Mouse (Mus musculus) macrophage (primary cell): ENCODE results near the gene Tnfrsf14. TPM values are rescaled to one million over a fixed set of nuclear protein-coding genes. Genes with fewer than 3 reads are reported as not detected.

Source experiments
- H3K27ac ChIP-seq: fragments of 350-480 bp; formaldehyde crosslinking; 2 replicates; pipeline ENCODE4 v1.9.0; 2021
- H3K36me3 ChIP-seq: fragments of 350-480 bp; formaldehyde crosslinking; 2 replicates; pipeline ENCODE4 v1.9.0; 2021; ENCODE audit errors: inconsistent target
- H3K4me3 ChIP-seq: fragments of 350-480 bp; formaldehyde crosslinking; 2 replicates; pipeline ENCODE4 v1.9.0; 2021; ENCODE audit errors: inconsistent target
- H3K79me2 ChIP-seq: fragments of 350-480 bp; formaldehyde crosslinking; 2 replicates; pipeline ENCODE4 v1.9.0; 2021; ENCODE audit errors: inconsistent target
- WGBS: methylation state at CpG from one replicate; pipeline ENCODE4 v1.1.7; 2026; ENCODE audit warnings: inconsistent platforms; ENCODE audit not compliant: missing documents; 5-methylcytosine and 5-hydroxymethylcytosine counted together
- polyA plus RNA-seq: library from polyadenylated mRNA; stranded (reverse); fragments of 250-400 nt; gene quantifications from 3 replicates; pipeline ENCODE4 v1.2.4, GENCODE M21; 2018; ENCODE audit warnings: inconsistent platforms

Gene Tnfrsf14
- polyA plus RNA-seq, 1 experiment from 2014 or later, result 64.4 TPM

- peaks cover 20% of the 10 kb centered on the region for H3K36me3 ChIP-seq
- no peaks in the 10 kb centered on the region for H3K79me2 ChIP-seq
- WGBS, result 89% methylated on average over 3 of the region's 3 CpGs
- H3K4me3 ChIP-seq, result no peak overlapping the region
- H3K27ac ChIP-seq, result no peak overlapping the region
Observed at GRCm38 (mm10) chr4:154914707-154915106, 13.7 kb downstream of the Tnfrsf14 start.

GRCm38 (mm10) chr4:154914252-154914651, 14.1 kb downstream of the Tnfrsf14 start:
- Histone ChIP-seq H3K27ac (no peak overlapping the region), H3K79me2 (no peaks in the 10 kb centered on the region), H3K36me3 (peaks cover 20% of the 10 kb centered on the region), H3K4me3 (no peak overlapping the region)
- WGBS, result 97% methylated on average over 4 of the region's 4 CpGs

GRCm38 (mm10) chr4:154913845-154914244, 14.5 kb downstream of the Tnfrsf14 start:
- H3K79me2 ChIP-seq, result no peaks in the 10 kb centered on the region
- H3K27ac ChIP-seq, result no peak overlapping the region
- peaks cover 18% of the 10 kb centered on the region for H3K36me3 ChIP-seq
- 100% methylated on average over 3 of the region's 3 CpGs for WGBS
- no peak overlapping the region for H3K4me3 ChIP-seq

GRCm38 (mm10) chr4:154911644-154912043, 16.7 kb downstream of the Tnfrsf14 start:
- Histone ChIP-seq H3K36me3 (no peaks in the 10 kb centered on the region), H3K27ac (peak overlapping the region; percentile 88), H3K4me3 (no peak overlapping the region), H3K79me2 (no peaks in the 10 kb centered on the region)
- 75% methylated on average over 2 of the region's 2 CpGs for WGBS

- Histone ChIP-seq H3K27ac (peak overlapping the region; percentile 88), H3K36me3 (no peaks in the 10 kb centered on the region), H3K79me2 (no peaks in the 10 kb centered on the region), H3K4me3 (no peak overlapping the region)
- 49% methylated on average over 14 of the region's 15 CpGs for WGBS
Observed at GRCm38 (mm10) chr4:154910606-154911522, 17.5 kb downstream of the Tnfrsf14 start.

GRCm38 (mm10) chr4:154908490-154908889, 19.9 kb downstream of the Tnfrsf14 start:
- Histone ChIP-seq H3K79me2 (no peaks in the 10 kb centered on the region), H3K27ac (no peak overlapping the region), H3K36me3 (no peaks in the 10 kb centered on the region), H3K4me3 (no peak overlapping the region)
- WGBS, result 90% methylated on average over 5 of the region's 5 CpGs

GRCm38 (mm10) chr4:154907833-154908232, 20.5 kb downstream of the Tnfrsf14 start:
- H3K79me2 ChIP-seq, result no peaks in the 10 kb centered on the region
- 48% methylated on average over 17 of the region's 17 CpGs for WGBS
- no peak overlapping the region for H3K27ac ChIP-seq
- no peak overlapping the region for H3K4me3 ChIP-seq
- H3K36me3 ChIP-seq, result no peaks in the 10 kb centered on the region

- no peaks in the 10 kb centered on the region for H3K36me3 ChIP-seq
- H3K27ac ChIP-seq, result no peak overlapping the region
- peak overlapping the region; percentile 35 for H3K4me3 ChIP-seq
- no peaks in the 10 kb centered on the region for H3K79me2 ChIP-seq
- WGBS, result 5% methylated on average over 16 of the region's 16 CpGs
Observed at GRCm38 (mm10) chr4:154904185-154905071, 23.9 kb downstream of the Tnfrsf14 start.

- no peak overlapping the region for H3K27ac ChIP-seq
- no peak overlapping the region for H3K4me3 ChIP-seq
- no peaks in the 10 kb centered on the region for H3K79me2 ChIP-seq
- WGBS, result 95% methylated on average over 2 of the region's 2 CpGs
- no peaks in the 10 kb centered on the region for H3K36me3 ChIP-seq
Observed at GRCm38 (mm10) chr4:154902371-154902770, 26.0 kb downstream of the Tnfrsf14 start.

GRCm38 (mm10) chr4:154898506-154899446, 29.6 kb downstream of the Tnfrsf14 start, which contains the start of gene Fam213b:
Gene Fam213b, minus strand, starts transcription at chr4:154899135.
- WGBS, result 12% methylated on average over 43 of the region's 43 CpGs
- Histone ChIP-seq H3K36me3 (peaks cover 9% of the 10 kb centered on the region; the same call in 1 of the 2 replicates), H3K27ac (peak within 1 kb of the TSS; percentile 24; the same call in 1 of the 2 replicates)

GRCm38 (mm10) chr4:154897676-154898465, 30.5 kb downstream of the Tnfrsf14 start:
- Histone ChIP-seq H3K79me2 (no peaks in the 10 kb centered on the region), H3K36me3 (peaks cover 9% of the 10 kb centered on the region; the same call in 1 of the 2 replicates), H3K4me3 (peak overlapping the region; percentile 67), H3K27ac (no peak overlapping the region)
- WGBS, result 67% methylated on average over 6 of the region's 6 CpGs

More at GRCm38 (mm10) chr4:154898506-154899446, 29.6 kb downstream of the Tnfrsf14 start, which contains the start of gene Fam213b:
- Histone ChIP-seq H3K4me3 (peak within 1 kb of the TSS; percentile 67), H3K79me2 (no peaks in the 10 kb centered on the region)

GRCm38 (mm10) chr4:154895549-154895948, 32.8 kb downstream of the Tnfrsf14 start:
- H3K4me3 ChIP-seq, result no peak overlapping the region
- WGBS, result 90% methylated on average over 4 of the region's 5 CpGs

GRCm38 (mm10) chr4:154890887-154891286, 37.5 kb downstream of the Tnfrsf14 start:
- Histone ChIP-seq H3K4me3 (no peak overlapping the region), H3K27ac (no peak overlapping the region), H3K79me2 (no peaks in the 10 kb centered on the region), H3K36me3 (peaks cover 2% of the 10 kb centered on the region; the same call in 1 of the 2 replicates)
- 91% methylated on average over 14 of the region's 14 CpGs for WGBS

More at GRCm38 (mm10) chr4:154895549-154895948, 32.8 kb downstream of the Tnfrsf14 start:
- Histone ChIP-seq H3K27ac (no peak overlapping the region), H3K36me3 (peaks cover 9% of the 10 kb centered on the region; the same call in 1 of the 2 replicates), H3K79me2 (no peaks in the 10 kb centered on the region)
